12 mouse cellular contexts compared by ENCODE assay signal in genomic region chr5:4959446-4959845, GRCm38 (mm10).
A peak's percentile ranks its signal among the peaks of the same experiment; 100 is the strongest.
DNase-seq lines count a peak whose midpoint lies in the region; ATAC-seq and TF ChIP-seq lines count a peak whose summit lies in the region.
"Had no signal": no experiment of that assay in that cellular context is flagged by ENCODE, and none has a peak within 500 bp of the region (broad histone marks: within the 10 kb centered on the region; RNA-seq: fewer than 3 reads in every experiment).

No protein-coding gene starts in this region.

- no peaks in the 10 kb centered on the region for H3K36me3 ChIP-seq in heart, embryonic 16.5 days (ENCODE audit: control insufficient read depth, insufficient read depth)
- H3K36me3 ChIP-seq in forebrain, embryonic 14.5 days (ENCODE audit: control insufficient read depth, insufficient read depth, low read length): no peaks in the 10 kb centered on the region
- H3K36me3 ChIP-seq in lung, postnatal 0 days (ENCODE audit: insufficient read depth, low read length): no peaks in the 10 kb centered on the region
- H3K36me3 ChIP-seq in kidney, embryonic 15.5 days: no peaks in the 10 kb centered on the region
- H3K36me3 ChIP-seq: embryonic facial prominence, embryonic 12.5 days had no signal

- peaks cover 5% of the 10 kb centered on the region for H3K4me1 ChIP-seq in heart, embryonic 16.5 days (ENCODE audit: control insufficient read depth, insufficient read depth, low read length)
- H3K4me1 ChIP-seq in forebrain, embryonic 14.5 days (ENCODE audit: control insufficient read depth, insufficient read depth, low read length): peaks cover 5% of the 10 kb centered on the region; the same call in 1 of the 2 replicates
- H3K4me1 ChIP-seq in lung, postnatal 0 days (ENCODE audit: insufficient read depth, low read depth, low read length): no peaks in the 10 kb centered on the region
- 0 out of 2 replicates have a peak, but pooled peaks cover 3% of the 10 kb centered on the region for H3K4me1 ChIP-seq in kidney, embryonic 15.5 days

- WGBS in heart, embryonic 16.5 days: 25% methylated on average over 5 of the region's 5 CpGs
- 20% methylated on average over 5 of the region's 5 CpGs for WGBS in forebrain, embryonic 14.5 days
- WGBS in lung, postnatal 0 days: 16% methylated on average over 5 of the region's 5 CpGs
- WGBS in kidney, embryonic 15.5 days: 48% methylated on average over 5 of the region's 5 CpGs

- H3K9me3 ChIP-seq in heart, embryonic 16.5 days (replicated peaks; ENCODE audit: control insufficient read depth, low read length): no peaks in the 10 kb centered on the region
- no peaks in the 10 kb centered on the region for H3K9me3 ChIP-seq in forebrain, embryonic 14.5 days (replicated peaks; ENCODE audit: control insufficient read depth, low read length)
- no peaks in the 10 kb centered on the region for H3K9me3 ChIP-seq in lung, postnatal 0 days (ENCODE audit: low read length)
- H3K9me3 ChIP-seq in kidney, embryonic 15.5 days (replicated peaks): no peaks in the 10 kb centered on the region
- H3K9me3 ChIP-seq: embryonic facial prominence, embryonic 12.5 days had no signal

- intact Hi-C loops in heart, postnatal 14 days (cut with DNase I): no loop called here
- intact Hi-C loops in gastrocnemius, postnatal 14 days (cut with DNase I; ENCODE audit: low total_unique reads): no loop called here

- no peak for TF ChIP-seq POLR2A in brain, embryonic 14.5 days (IDR thresholded peaks at IDR 0.05; ENCODE audit: borderline replicate concordance, extremely low read depth, insufficient read depth, insufficient read length, poor library complexity, severe bottlenecking)

- no peak for DNase-seq in heart, postnatal 14 days
- DNase-seq in brain, embryonic 14.5 days (ENCODE audit: low read depth): peak; percentile 68
- DNase-seq in forebrain, embryonic 14.5 days (ENCODE audit: low spot score): peak; percentile 37
- DNase-seq in lung, postnatal 0 days (ENCODE audit: low spot score): peak; percentile 68
- no peak for DNase-seq in gastrocnemius, postnatal 14 days
- DNase-seq in spleen, postnatal 36 days (ENCODE audit: low spot score in 2 of 2): no peak
- DNase-seq: adrenal gland, postnatal 36 days; cerebellum, adult 11 months had no signal

- H3K9ac ChIP-seq in heart, embryonic 16.5 days (ENCODE audit: low read length): no peak overlapping the region
- no peak overlapping the region for H3K9ac ChIP-seq in forebrain, embryonic 14.5 days (ENCODE audit: low read length)
- H3K9ac ChIP-seq in lung, postnatal 0 days (replicated peaks; ENCODE audit: low read depth): no peak overlapping the region
- no peak overlapping the region for H3K9ac ChIP-seq in kidney, embryonic 15.5 days
- H3K9ac ChIP-seq: embryonic facial prominence, embryonic 12.5 days had no signal

- H3K4me3 ChIP-seq in heart, embryonic 16.5 days (ENCODE audit: low read length): no peak overlapping the region
- no peak overlapping the region for H3K4me3 ChIP-seq in forebrain, embryonic 14.5 days (ENCODE audit: low read depth, low read length)
- no peak overlapping the region for H3K4me3 ChIP-seq in lung, postnatal 0 days (ENCODE audit: low read depth, low read length)
- H3K4me3 ChIP-seq in kidney, embryonic 15.5 days (replicated peaks): no peak overlapping the region
- H3K4me3 ChIP-seq: embryonic facial prominence, embryonic 12.5 days had no signal

- H3K27me3 ChIP-seq in heart, embryonic 16.5 days (ENCODE audit: control insufficient read depth, insufficient read depth, low read length): no peaks in the 10 kb centered on the region
- H3K27me3 ChIP-seq in forebrain, embryonic 14.5 days (replicated peaks; ENCODE audit: control insufficient read depth, insufficient read depth, low read length): no peaks in the 10 kb centered on the region
- no peaks in the 10 kb centered on the region for H3K27me3 ChIP-seq in lung, postnatal 0 days (replicated peaks; ENCODE audit: insufficient read depth, low read length)
- no peaks in the 10 kb centered on the region for H3K27me3 ChIP-seq in kidney, embryonic 15.5 days
- H3K27me3 ChIP-seq: embryonic facial prominence, embryonic 12.5 days had no signal

- peak; percentile 34; the same call in 1 of the 2 replicates for TF ChIP-seq EP300 in lung, postnatal 0 days (IDR thresholded peaks at IDR 0.05)

- no peak for TF ChIP-seq CTCF in brain, embryonic 14.5 days (IDR thresholded peaks at IDR 0.05; ENCODE audit: borderline replicate concordance, extremely low read depth, insufficient read depth, insufficient read length)
- no peak for TF ChIP-seq CTCF in lung, postnatal 0 days (IDR thresholded peaks at IDR 0.05)

- ATAC-seq in heart, embryonic 16.5 days (replicated peaks; ENCODE audit: extremely low read depth, insufficient read depth, low FRiP score): no peak; the same call in 1 of the 2 replicates
- ATAC-seq in forebrain, embryonic 14.5 days: peak; percentile 33; the same call in 1 of the 2 replicates
- ATAC-seq in lung, postnatal 0 days: peak; percentile 70
- ATAC-seq in kidney, embryonic 15.5 days (replicated peaks; ENCODE audit: low FRiP score): no peak
- ATAC-seq: inflammation-experienced regulatory T-cells, adult 6 months had no signal

- H3K4me2 ChIP-seq in heart, embryonic 16.5 days (ENCODE audit: low read depth, low read length): 0 out of 2 replicates have a peak overlapping the region, but pooled peaks have one; percentile 8
- no peak overlapping the region for H3K4me2 ChIP-seq in forebrain, embryonic 14.5 days (ENCODE audit: low read length)
- H3K4me2 ChIP-seq in lung, postnatal 0 days (replicated peaks; ENCODE audit: low read depth, low read length): no peak overlapping the region
- H3K4me2 ChIP-seq in kidney, embryonic 15.5 days: no peak overlapping the region
- H3K4me2 ChIP-seq: embryonic facial prominence, embryonic 12.5 days had no signal

- H3K27ac ChIP-seq in heart, embryonic 16.5 days (ENCODE audit: low read length): no peak overlapping the region
- H3K27ac ChIP-seq in forebrain, embryonic 14.5 days (ENCODE audit: low read depth, low read length): no peak overlapping the region
- H3K27ac ChIP-seq in lung, postnatal 0 days (ENCODE audit: low read length): no peak overlapping the region
- H3K27ac ChIP-seq in kidney, embryonic 15.5 days: no peak overlapping the region
- H3K27ac ChIP-seq: embryonic facial prominence, embryonic 12.5 days had no signal

Comparison
In these comparisons a context has a peak if more than half of its experiments do, and no peak if none do; other contexts are left out.
1. ATAC-seq: peak in forebrain, embryonic 14.5 days (single experiment) and lung, postnatal 0 days (single experiment); none in heart, embryonic 16.5 days (single experiment) and kidney, embryonic 15.5 days (single experiment).
2. DNase-seq: peak in brain, embryonic 14.5 days (single experiment), forebrain, embryonic 14.5 days (single experiment) and lung, postnatal 0 days (single experiment); none in heart, postnatal 14 days (0 of 2), gastrocnemius, postnatal 14 days (single experiment) and spleen, postnatal 36 days (0 of 2).